Mouse (Mus musculus) testis, adult 2 months (tissue): ENCODE measurements at regions not wholly inside any gene's neighbourhood (a gene's known extent, or its start where the extent isn't known, plus 50 kb on each side); places are given as distances from the start of the nearest gene placed in this dataset.

Experiments
- H3K27ac ChIP-seq: fragments of 200-500 bp; 2 replicates; pipeline ENCODE4 v1.5.1; 2012; ENCODE audit warnings: low read depth, low read length; ENCODE audit not compliant: control insufficient read depth, insufficient read depth
- H3K27me3 ChIP-seq: fragments of 200-500 bp; 2 replicates; pipeline ENCODE4 v1.6.1; 2012; ENCODE audit warnings: mild to moderate bottlenecking, low read length, moderate library complexity; ENCODE audit not compliant: control insufficient read depth, insufficient read depth
- H3K36me3 ChIP-seq: fragments of 200-500 bp; 2 replicates; pipeline ENCODE4 v1.6.1; 2012; ENCODE audit warnings: mild to moderate bottlenecking, low read length; ENCODE audit not compliant: control insufficient read depth, insufficient read depth
- H3K4me1 ChIP-seq: fragments of 200-500 bp; 2 replicates; pipeline ENCODE4 v1.6.1; 2012; ENCODE audit warnings: low read length; ENCODE audit not compliant: control insufficient read depth, insufficient read depth
- H3K4me3 ChIP-seq: fragments of 200-500 bp; 2 replicates; pipeline ENCODE4 v1.5.1; 2012; ENCODE audit warnings: low read depth, mild to moderate bottlenecking, low read length, moderate library complexity, mixed read lengths; ENCODE audit not compliant: control insufficient read depth
- CTCF ChIP-seq: fragments of 200-500 bp; IDR thresholded peaks from 2 replicates; pipeline ENCODE4 v1.5.1; 2012; ENCODE audit warnings: low read depth, mild to moderate bottlenecking, inconsistent platforms, low read length, moderate library complexity; ENCODE audit not compliant: control insufficient read depth, insufficient read depth, insufficient replicate concordance
- POLR2A ChIP-seq: fragments of 200-500 bp; IDR thresholded peaks from 2 replicates; pipeline ENCODE4 v1.6.1; 2012; ENCODE audit warnings: low read depth, mild to moderate bottlenecking, inconsistent platforms, low read length, moderate library complexity; ENCODE audit not compliant: control insufficient read depth

- no peak overlapping the region for H3K27ac ChIP-seq
- H3K27me3 ChIP-seq: no peaks in the 10 kb centered on the region
- H3K4me1 ChIP-seq: peaks cover 2% of the 10 kb centered on the region
- no peak overlapping the region for H3K4me3 ChIP-seq
- no peak for TF ChIP-seq CTCF
- no peak for TF ChIP-seq POLR2A
- H3K36me3 ChIP-seq: no peaks in the 10 kb centered on the region
Measured at GRCm38 (mm10) chr17:4865621-4866020, 128.5 kb upstream of the Arid1b start.

GRCm38 (mm10) chr17:4866026-4866896 lies 127.9 kb upstream of the Arid1b start:
- Histone ChIP-seq H3K27ac (no peak overlapping the region), H3K36me3 (no peaks in the 10 kb centered on the region), H3K27me3 (no peaks in the 10 kb centered on the region), H3K4me1 (peaks cover 2% of the 10 kb centered on the region), H3K4me3 (no peak overlapping the region)
- TF ChIP-seq POLR2A (no peak), CTCF (no peak)

GRCm38 (mm10) chr17:4867083-4867482 lies 127.0 kb upstream of the Arid1b start:
- TF ChIP-seq POLR2A: no peak
- TF ChIP-seq CTCF: no peak
- Histone ChIP-seq H3K36me3 (no peaks in the 10 kb centered on the region), H3K27me3 (no peaks in the 10 kb centered on the region), H3K4me3 (no peak overlapping the region), H3K27ac (no peak overlapping the region), H3K4me1 (peaks cover 2% of the 10 kb centered on the region)

GRCm38 (mm10) chr17:4867754-4868445 lies 126.2 kb upstream of the Arid1b start:
- Histone ChIP-seq H3K4me3 (no peak overlapping the region), H3K27ac (peak overlapping the region; percentile 40; the same call in 1 of the 2 replicates), H3K4me1 (peaks cover 2% of the 10 kb centered on the region), H3K27me3 (no peaks in the 10 kb centered on the region), H3K36me3 (no peaks in the 10 kb centered on the region)
- TF ChIP-seq POLR2A (no peak), CTCF (no peak)

- Histone ChIP-seq H3K36me3 (no peaks in the 10 kb centered on the region), H3K4me3 (no peak overlapping the region), H3K27me3 (no peaks in the 10 kb centered on the region), H3K27ac (peak overlapping the region; percentile 59; the same call in 1 of the 2 replicates), H3K4me1 (peaks cover 2% of the 10 kb centered on the region)
- TF ChIP-seq POLR2A (no peak), CTCF (no peak)
Measured at GRCm38 (mm10) chr17:4868446-4868825, 125.7 kb upstream of the Arid1b start.

GRCm38 (mm10) chr17:4868861-4869260 lies 125.3 kb upstream of the Arid1b start:
- H3K27ac ChIP-seq: peak overlapping the region; percentile 59
- no peak for TF ChIP-seq POLR2A
- TF ChIP-seq CTCF: no peak
- peaks cover 2% of the 10 kb centered on the region for H3K4me1 ChIP-seq
- no peaks in the 10 kb centered on the region for H3K36me3 ChIP-seq
- no peaks in the 10 kb centered on the region for H3K27me3 ChIP-seq
- no peak overlapping the region for H3K4me3 ChIP-seq

GRCm38 (mm10) chr17:4871267-4871666 lies 122.9 kb upstream of the Arid1b start:
- no peaks in the 10 kb centered on the region for H3K36me3 ChIP-seq
- H3K4me1 ChIP-seq: peaks cover 1% of the 10 kb centered on the region
- no peaks in the 10 kb centered on the region for H3K27me3 ChIP-seq
- no peak overlapping the region for H3K4me3 ChIP-seq
- no peak for TF ChIP-seq CTCF
- TF ChIP-seq POLR2A: no peak
- no peak overlapping the region for H3K27ac ChIP-seq
